Mouse (Mus musculus): ENCODE results near the gene Hyls1. TPM values are rescaled to one million over a fixed set of nuclear protein-coding genes. Genes with fewer than 3 reads are reported as not detected.

Gene Hyls1
- total and polyA plus RNA-seq, 3 experiments: 15.4 to 18.9 (median 18.3) TPM

- peaks cover 25% of the 10 kb centered on the region for H3K27me3 ChIP-seq (replicated peaks)
- no peak for TF ChIP-seq MAZ (IDR thresholded peaks at IDR 0.05; ENCODE audit: low read depth, low read length)
- TF ChIP-seq MXI1 (IDR thresholded peaks at IDR 0.05; ENCODE audit: low read depth, low read length): no peak
- peak overlapping the region; percentile 29; the same call in 1 of the 2 replicates for H3K4me2 ChIP-seq (ENCODE audit: insufficient read depth, low read depth, poor library complexity, severe bottlenecking)
- H3K9ac ChIP-seq (ENCODE audit: insufficient read depth, low read depth): no peak overlapping the region
- no peaks in the 10 kb centered on the region for H3K9me3 ChIP-seq (replicated peaks; ENCODE audit: low read length)
- in situ Hi-C loops (cut with MboI; ENCODE audit: low pct_ligation_motif_present, low pct_unique_long_range_greater_than_20kb, low sequenced_read_pairs): no loop called here
- DNase-seq (ENCODE audit: extremely low read depth): no peak
- H3K4me3 ChIP-seq (replicated peaks in 1 of 3; ENCODE audit: low read depth in 2 of 3, low read length in 2 of 3, poor library complexity in 1 of 3): no peak overlapping the region
- H3K4me1 ChIP-seq (ENCODE audit: control insufficient read depth in 1 of 2, insufficient read depth in 2 of 2): peaks cover 4 to 53% of the 10 kb centered on the region in 2 experiments; a peak in 2 of 4 replicates
- dilution Hi-C loops (cut with MboI; ENCODE audit: extremely low pct_ligation_motif_present, extremely low pct_unique_long_range_greater_than_20kb, low sequenced_read_pairs): no loop called here
- H3K36me3 ChIP-seq (replicated peaks in 1 of 2; ENCODE audit: control insufficient read depth in 1 of 2, insufficient read depth in 1 of 2, low read length in 1 of 2): peaks cover 22 to 38% of the 10 kb centered on the region in 2 experiments
- H3K27ac ChIP-seq (ENCODE audit: insufficient read depth, low read depth): no peak overlapping the region
- H3K79me2 ChIP-seq (replicated peaks; ENCODE audit: control insufficient read depth, extremely low read depth, insufficient read depth, poor library complexity, severe bottlenecking): peaks cover 48% of the 10 kb centered on the region
Measured at GRCm38 (mm10) chr9:35561076-35561475, 9.1 kb downstream of the Hyls1 start.

- peak overlapping the region; percentile 97 for H3K9ac ChIP-seq (ENCODE audit: insufficient read depth, low read depth)
- peak; percentile 93 for DNase-seq (ENCODE audit: extremely low read depth)
- H3K9me3 ChIP-seq (replicated peaks; ENCODE audit: low read length): no peaks in the 10 kb centered on the region
- in situ Hi-C loops (cut with MboI; ENCODE audit: low pct_ligation_motif_present, low pct_unique_long_range_greater_than_20kb, low sequenced_read_pairs) (no loop called here), dilution Hi-C loops (cut with MboI; ENCODE audit: extremely low pct_ligation_motif_present, extremely low pct_unique_long_range_greater_than_20kb, low sequenced_read_pairs) (no loop called here)
- peaks cover 4 to 39% of the 10 kb centered on the region in 2 experiments; a peak in 2 of 4 replicates for H3K4me1 ChIP-seq (ENCODE audit: control insufficient read depth in 1 of 2, insufficient read depth in 2 of 2)
- peaks cover 9 to 21% of the 10 kb centered on the region in 2 experiments for H3K36me3 ChIP-seq (replicated peaks in 1 of 2; ENCODE audit: control insufficient read depth in 1 of 2, insufficient read depth in 1 of 2, low read length in 1 of 2)
- peaks cover 35% of the 10 kb centered on the region for H3K79me2 ChIP-seq (replicated peaks; ENCODE audit: control insufficient read depth, extremely low read depth, insufficient read depth, poor library complexity, severe bottlenecking)
- peak overlapping the region; percentile 94 for H3K4me2 ChIP-seq (ENCODE audit: insufficient read depth, low read depth, poor library complexity, severe bottlenecking)
- H3K4me3 ChIP-seq (replicated peaks in 1 of 3; ENCODE audit: low read depth in 2 of 3, low read length in 2 of 3, poor library complexity in 1 of 3): peak overlapping the region; percentile 70 to 87 (median 85)
- H3K27me3 ChIP-seq (replicated peaks): peaks cover 39% of the 10 kb centered on the region
- H3K27ac ChIP-seq (ENCODE audit: insufficient read depth, low read depth): 0 out of 2 replicates have a peak overlapping the region, but pooled peaks have one; percentile 33
- peak; percentile 87 for TF ChIP-seq TBP (conservative IDR thresholded peaks at IDR 0.05; ENCODE audit: low read depth, low read length)
- no peak for TF ChIP-seq SMC3 (IDR thresholded peaks at IDR 0.05; ENCODE audit: low read depth, low read length)
- TF ChIP-seq UBTF (IDR thresholded peaks at IDR 0.05; ENCODE audit: low read depth, low read length): no peak
- TF ChIP-seq ZKSCAN1 (IDR thresholded peaks at IDR 0.05; ENCODE audit: borderline replicate concordance, low read depth, low read length): no peak
- TF ChIP-seq BHLHE40 (IDR thresholded peaks at IDR 0.05; ENCODE audit: low read depth, low read length): no peak
- TF ChIP-seq JUND (conservative IDR thresholded peaks at IDR 0.05; ENCODE audit: low read depth, low read length): no peak
- TF ChIP-seq RAD21 (IDR thresholded peaks at IDR 0.05; ENCODE audit: low read depth, low read length): no peak
- TF ChIP-seq USF2 (conservative IDR thresholded peaks at IDR 0.05; ENCODE audit: low read depth, low read length): no peak
- TF ChIP-seq HCFC1 (IDR thresholded peaks at IDR 0.05; ENCODE audit: low read depth, low read length): peak; percentile 98
- TF ChIP-seq CTCF (conservative IDR thresholded peaks at IDR 0.05 in 1 of 2, IDR thresholded peaks at IDR 0.05 in 1 of 2; ENCODE audit: low read depth in 2 of 2, low read length in 2 of 2): no peak
- peak; percentile 98; the same call in 1 of the 2 replicates for TF ChIP-seq KAT2A (IDR thresholded peaks at IDR 0.05; ENCODE audit: insufficient replicate concordance, low read length)
- TF ChIP-seq ZC3H11A (IDR thresholded peaks at IDR 0.05; ENCODE audit: low read depth, low read length): no peak
- TF ChIP-seq POLR2A (IDR thresholded peaks at IDR 0.05; ENCODE audit: low read depth, low read length): peak; percentile 91
- TF ChIP-seq MEF2A (IDR thresholded peaks at IDR 0.05; ENCODE audit: borderline replicate concordance, low read depth, low read length): no peak
- TF ChIP-seq SIN3A (IDR thresholded peaks at IDR 0.05; ENCODE audit: low read length): peak; percentile 98
- TF ChIP-seq NELFE (IDR thresholded peaks at IDR 0.05; ENCODE audit: low read depth, low read length): peak; percentile 77; the same call in 1 of the 2 replicates
- no peak; the same call in 1 of the 2 replicates for TF ChIP-seq ZMIZ1 (IDR thresholded peaks at IDR 0.05; ENCODE audit: low read depth, low read length)
- no peak for TF ChIP-seq ETS1 (conservative IDR thresholded peaks at IDR 0.05; ENCODE audit: low read depth, low read length)
- no peak for TF ChIP-seq MAZ (IDR thresholded peaks at IDR 0.05; ENCODE audit: low read depth, low read length)
- TF ChIP-seq PAX5 (IDR thresholded peaks at IDR 0.05; ENCODE audit: low read length): no peak
- TF ChIP-seq IRF4 (IDR thresholded peaks at IDR 0.05; ENCODE audit: low read depth, low read length): no peak
- TF ChIP-seq CHD1 (IDR thresholded peaks at IDR 0.05; ENCODE audit: low read depth, low read length): 0 out of 2 replicates have a peak, but pooled peaks have one; percentile 35
- peak; percentile 18; the same call in 1 of the 2 replicates for TF ChIP-seq GABPA (IDR thresholded peaks at IDR 0.05; ENCODE audit: insufficient replicate concordance, low read depth, low read length)
- peak; percentile 96 for TF ChIP-seq MYC (IDR thresholded peaks at IDR 0.05; ENCODE audit: low read depth, low read length)
- no peak for TF ChIP-seq MAFK (IDR thresholded peaks at IDR 0.05; ENCODE audit: insufficient replicate concordance, low read length)
- TF ChIP-seq MAX (IDR thresholded peaks at IDR 0.05; ENCODE audit: low read length): peak; percentile 86
- TF ChIP-seq E2F4 (IDR thresholded peaks at IDR 0.05; ENCODE audit: insufficient replicate concordance, low read depth, low read length): no peak
- TF ChIP-seq ZNF384 (IDR thresholded peaks at IDR 0.05; ENCODE audit: low read depth, low read length): no peak
- no peak for TF ChIP-seq CHD2 (IDR thresholded peaks at IDR 0.05; ENCODE audit: low read length)
- TF ChIP-seq TCF12 (IDR thresholded peaks at IDR 0.05; ENCODE audit: low read depth, low read length): peak; percentile 42; the same call in 1 of the 2 replicates
Measured at GRCm38 (mm10) chr9:35559009-35559890, 10.9 kb downstream of the Hyls1 start.
